Mouse (Mus musculus): ENCODE data around the gene Uspl1.

- peak; percentile 66 for TF ChIP-seq POLR2A (IDR thresholded peaks at IDR 0.05; ENCODE audit: insufficient read length, low read depth)
- TF ChIP-seq POLR2AphosphoS2 (IDR thresholded peaks at IDR 0.05; ENCODE audit: insufficient read length, low read depth) = peak; percentile 56
- no peak for TF ChIP-seq TCF12 (IDR thresholded peaks at IDR 0.05; ENCODE audit: insufficient read depth, poor library complexity, severe bottlenecking)
- TF ChIP-seq TCF3 (IDR thresholded peaks at IDR 0.05; ENCODE audit: insufficient read length, low read depth) = no peak
- no peak for TF ChIP-seq USF1 (IDR thresholded peaks at IDR 0.05; ENCODE audit: low read depth)
- peak; percentile 79 for TF ChIP-seq CEBPB (IDR thresholded peaks at IDR 0.05; ENCODE audit: insufficient read depth, poor library complexity, severe bottlenecking)
- TF ChIP-seq MAX (IDR thresholded peaks at IDR 0.05; ENCODE audit: low read depth) = no peak
- TF ChIP-seq E2F4 (IDR thresholded peaks at IDR 0.05; ENCODE audit: insufficient read depth) = no peak
- TF ChIP-seq MYOG (IDR thresholded peaks at IDR 0.05; ENCODE audit: control insufficient read depth in 1 of 3, insufficient read depth in 1 of 3, insufficient read length in 2 of 3, low read depth in 2 of 3) = peak in 2 of 3 experiments; percentile 47 to 75
Observed at GRCm38 (mm10) chr5:149228700-149229618, 44.8 kb downstream of the Uspl1 start.
